Mouse (Mus musculus): ENCODE results near the gene Slc29a1. TPM values are rescaled to one million over a fixed set of nuclear protein-coding genes. Genes with fewer than 3 reads are reported as not detected.
A peak's percentile ranks its signal among the peaks of the same experiment; 100 is the strongest.

Gene Slc29a1
- polyA plus RNA-seq, 1 experiment, result 43.6 TPM

DNA sequence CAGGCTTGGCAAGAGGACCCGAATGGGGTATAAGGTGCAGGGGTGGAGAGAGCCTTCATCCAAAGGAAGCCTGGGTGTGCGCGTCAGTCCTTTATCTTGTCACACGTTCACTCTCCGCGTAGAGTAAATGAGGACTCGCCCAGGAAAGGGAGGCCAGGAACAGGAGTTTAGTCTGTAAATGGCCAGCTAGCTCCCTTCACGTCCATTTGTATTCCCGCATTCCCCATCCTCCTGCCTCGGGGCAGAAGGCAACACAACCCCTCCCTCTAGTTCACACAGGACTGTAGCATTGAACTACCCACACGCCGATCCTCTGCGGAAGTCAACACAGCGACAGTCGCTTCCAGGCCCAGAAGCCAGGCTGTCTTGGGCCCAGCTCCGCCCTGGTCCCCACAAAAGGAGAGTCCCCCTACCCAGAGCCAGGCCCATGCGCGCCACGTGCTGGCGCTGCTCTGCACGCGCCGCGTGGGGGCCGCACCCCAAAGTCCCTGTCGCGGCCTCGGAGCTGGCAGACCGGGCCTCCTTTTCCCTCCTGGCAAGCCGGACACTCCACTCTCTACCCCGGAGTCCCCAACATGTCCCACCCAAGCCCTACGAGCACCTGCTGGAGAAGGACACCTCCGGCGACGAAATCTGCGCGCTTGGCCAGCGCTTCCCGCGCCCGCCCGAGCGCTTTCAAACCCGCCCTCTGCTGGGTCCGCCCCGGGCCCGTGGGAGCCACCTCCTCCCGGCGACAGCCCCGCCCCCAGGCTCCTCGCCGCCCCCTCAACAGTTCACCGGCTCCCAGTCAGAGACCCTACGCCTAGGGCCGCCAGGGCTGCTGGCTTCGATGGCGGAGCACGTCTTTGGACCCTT lies 4.3 kb downstream of the Slc29a1 start:
- DNase-seq (ENCODE audit: low read depth), result peak; percentile 81
- peak; percentile 17; the same call in 1 of the 2 replicates for TF ChIP-seq POLR2A (IDR thresholded peaks at IDR 0.05; ENCODE audit: borderline replicate concordance, extremely low read depth, insufficient read depth, insufficient read length, poor library complexity, severe bottlenecking)
- no peak for TF ChIP-seq CTCF (IDR thresholded peaks at IDR 0.05; ENCODE audit: borderline replicate concordance, extremely low read depth, insufficient read depth, insufficient read length)

- no peak for DNase-seq (ENCODE audit: low read depth)
- no peak for TF ChIP-seq POLR2A (IDR thresholded peaks at IDR 0.05; ENCODE audit: borderline replicate concordance, extremely low read depth, insufficient read depth, insufficient read length, poor library complexity, severe bottlenecking)
- TF ChIP-seq CTCF (IDR thresholded peaks at IDR 0.05; ENCODE audit: borderline replicate concordance, extremely low read depth, insufficient read depth, insufficient read length), result no peak
These were observed 5.2 kb downstream of the Slc29a1 start for GRCm38 (mm10) chr17:45594195-45594594.

DNA sequence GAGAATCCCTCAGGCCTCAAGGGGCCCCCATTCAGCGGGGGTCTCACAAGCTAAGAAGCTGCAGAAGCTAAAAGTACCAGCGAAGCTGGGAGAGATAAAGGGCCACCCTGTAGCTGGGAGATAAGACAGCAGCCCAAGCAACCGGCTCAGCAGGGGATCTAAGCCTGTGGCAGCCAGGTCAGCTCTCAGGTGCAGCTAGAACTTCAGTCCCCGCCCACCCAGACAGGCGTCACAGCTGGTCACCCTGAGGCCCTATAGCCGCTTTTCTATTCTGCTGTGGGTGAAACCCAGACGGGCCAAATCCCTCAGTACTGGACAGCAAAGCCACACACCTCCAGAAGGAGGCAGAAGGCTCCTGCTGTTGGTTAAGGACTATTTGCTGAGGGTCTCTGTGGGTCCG lies 5.9 kb downstream of the Slc29a1 start:
- no peak for TF ChIP-seq CTCF (IDR thresholded peaks at IDR 0.05; ENCODE audit: borderline replicate concordance, extremely low read depth, insufficient read depth, insufficient read length)
- no peak for TF ChIP-seq POLR2A (IDR thresholded peaks at IDR 0.05; ENCODE audit: borderline replicate concordance, extremely low read depth, insufficient read depth, insufficient read length, poor library complexity, severe bottlenecking)
- DNase-seq (ENCODE audit: low read depth), result no peak

DNA sequence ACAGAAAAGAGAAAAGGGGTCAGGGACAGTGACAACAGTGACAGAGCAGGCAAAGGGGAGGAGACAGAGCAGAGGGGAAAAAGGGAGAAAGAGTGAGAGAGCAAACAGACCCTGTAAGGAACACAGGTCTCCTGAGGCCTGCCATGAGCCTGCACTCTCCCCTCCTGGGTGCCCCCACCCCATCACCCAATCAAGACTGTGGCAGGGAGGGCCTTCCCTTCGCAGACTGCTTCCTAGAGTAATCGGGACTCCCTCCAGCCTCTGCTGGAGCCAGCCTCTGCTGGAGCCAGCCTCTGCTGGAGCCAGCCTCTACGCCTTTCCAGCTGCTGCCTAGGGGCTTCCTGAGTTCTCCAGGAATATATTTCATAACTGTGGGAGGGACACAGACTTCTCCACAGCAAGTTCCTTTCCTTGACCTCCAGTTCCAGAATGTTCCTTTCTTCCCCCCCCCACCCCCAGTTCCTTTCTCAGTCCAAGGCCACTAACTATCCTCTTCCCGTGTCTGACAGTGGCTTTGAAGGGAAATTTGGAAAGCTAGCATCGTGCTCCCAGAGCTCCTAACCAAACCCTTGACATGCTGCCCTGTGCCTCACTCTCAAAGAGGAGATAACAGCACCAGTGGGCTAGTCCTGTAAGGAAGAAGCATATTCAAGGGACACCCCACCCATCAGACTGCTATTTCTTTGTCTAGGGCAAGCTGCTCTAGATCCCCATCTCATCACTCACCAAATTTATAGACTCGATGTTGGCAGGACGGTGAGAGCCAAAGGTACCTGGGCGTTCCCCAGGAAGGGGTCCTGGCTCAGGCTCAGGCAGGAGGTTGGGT lies 6.6 kb downstream of the Slc29a1 start:
- DNase-seq (ENCODE audit: low read depth), result no peak
- TF ChIP-seq POLR2A (IDR thresholded peaks at IDR 0.05; ENCODE audit: borderline replicate concordance, extremely low read depth, insufficient read depth, insufficient read length, poor library complexity, severe bottlenecking), result no peak
- no peak for TF ChIP-seq CTCF (IDR thresholded peaks at IDR 0.05; ENCODE audit: borderline replicate concordance, extremely low read depth, insufficient read depth, insufficient read length)

DNA sequence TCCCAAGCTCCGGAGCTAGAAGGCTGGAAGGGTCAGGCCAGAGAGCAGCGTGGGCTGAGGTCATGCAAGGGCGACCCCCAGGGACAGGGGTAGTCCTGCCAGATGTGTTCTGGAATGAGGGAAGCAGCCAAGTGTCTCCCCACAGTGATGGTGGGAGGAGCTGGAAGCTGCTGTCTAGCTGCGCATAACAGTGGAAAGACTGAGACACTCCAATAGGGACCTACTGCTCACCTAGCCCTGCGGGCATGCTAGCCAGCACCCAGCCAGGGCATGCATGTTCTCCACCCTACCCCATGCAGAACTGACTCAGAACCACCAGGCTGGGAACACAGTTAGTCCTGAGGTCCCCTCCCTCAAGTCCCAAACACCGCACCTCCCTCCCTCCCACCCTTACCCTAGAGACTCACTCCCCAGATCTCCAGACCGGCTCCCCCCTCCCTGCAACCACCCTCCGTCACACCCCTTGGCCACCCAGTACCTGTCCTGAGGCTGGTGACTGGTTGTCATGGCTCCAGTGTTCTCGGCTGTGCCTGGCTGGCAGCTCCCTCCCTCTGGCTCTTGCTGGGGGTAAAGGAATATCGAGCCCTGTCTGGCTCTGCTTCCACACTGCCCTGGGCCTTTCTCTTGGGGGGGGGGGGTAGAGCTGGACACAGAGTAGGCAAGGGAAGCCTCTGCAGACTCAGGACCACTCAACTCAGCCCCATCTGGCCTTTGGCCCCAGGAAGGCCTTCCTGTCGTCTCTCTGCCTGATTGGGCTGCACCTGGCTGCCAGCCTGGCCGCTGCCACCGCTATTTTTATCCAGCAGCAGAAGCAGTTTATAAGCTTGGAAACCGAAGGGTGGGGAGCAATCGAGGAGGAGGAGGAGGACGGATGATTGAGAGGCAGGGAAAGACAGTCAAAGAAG lies 7.5 kb downstream of the Slc29a1 start:
- no peak for TF ChIP-seq CTCF (IDR thresholded peaks at IDR 0.05; ENCODE audit: borderline replicate concordance, extremely low read depth, insufficient read depth, insufficient read length)
- no peak for DNase-seq (ENCODE audit: low read depth)

GRCm38 (mm10) chr17:45590410-45590809 lies 9.0 kb downstream of the Slc29a1 start:
- no peak for DNase-seq (ENCODE audit: low read depth)
- no peak for TF ChIP-seq CTCF (IDR thresholded peaks at IDR 0.05; ENCODE audit: borderline replicate concordance, extremely low read depth, insufficient read depth, insufficient read length)
- no peak for TF ChIP-seq POLR2A (IDR thresholded peaks at IDR 0.05; ENCODE audit: borderline replicate concordance, extremely low read depth, insufficient read depth, insufficient read length, poor library complexity, severe bottlenecking)

DNA sequence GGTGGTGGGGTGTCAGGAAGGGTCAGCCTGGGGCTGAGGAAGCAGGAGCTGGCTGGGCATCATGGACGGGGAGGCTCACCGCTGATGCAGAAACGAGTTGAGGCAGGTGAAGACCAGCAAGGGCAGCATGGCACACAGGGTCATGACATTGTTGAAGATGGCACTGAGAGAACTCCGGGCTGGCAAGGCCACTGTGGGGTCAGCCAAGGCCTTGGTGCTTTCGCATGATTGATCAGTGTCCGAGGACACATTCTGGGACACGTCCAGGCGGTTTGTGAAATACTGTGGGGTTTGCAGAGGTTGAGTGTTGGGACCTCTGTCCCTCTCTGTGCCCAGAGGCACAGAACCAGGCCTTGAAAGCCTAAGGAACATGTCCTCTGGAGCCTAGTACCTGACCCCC lies 9.6 kb downstream of the Slc29a1 start:
- no peak for DNase-seq (ENCODE audit: low read depth)
- TF ChIP-seq CTCF (IDR thresholded peaks at IDR 0.05; ENCODE audit: borderline replicate concordance, extremely low read depth, insufficient read depth, insufficient read length) (no peak), POLR2A (IDR thresholded peaks at IDR 0.05; ENCODE audit: borderline replicate concordance, extremely low read depth, insufficient read depth, insufficient read length, poor library complexity, severe bottlenecking) (no peak)

DNA sequence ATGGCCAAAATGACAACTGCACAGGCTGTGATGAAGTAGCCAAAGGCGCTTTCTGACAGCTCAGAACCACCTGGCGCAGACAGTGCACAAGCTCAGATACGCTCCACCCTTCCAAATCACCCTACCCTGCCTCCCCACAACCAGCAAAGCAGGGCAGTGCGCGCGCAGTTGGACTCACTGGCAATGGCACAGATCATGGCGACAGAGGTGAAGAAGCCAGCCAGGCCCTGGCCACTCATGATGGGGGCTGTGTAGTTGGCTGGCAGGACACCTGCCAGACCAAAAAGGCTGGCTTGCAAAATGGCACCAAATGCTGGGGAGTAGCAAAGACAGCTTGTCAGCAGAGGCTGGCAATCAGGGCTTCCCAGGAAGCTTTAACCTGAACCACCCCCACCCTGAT lies 10.2 kb downstream of the Slc29a1 start:
- DNase-seq (ENCODE audit: low read depth), result no peak
- TF ChIP-seq CTCF (IDR thresholded peaks at IDR 0.05; ENCODE audit: borderline replicate concordance, extremely low read depth, insufficient read depth, insufficient read length) (no peak), POLR2A (IDR thresholded peaks at IDR 0.05; ENCODE audit: borderline replicate concordance, extremely low read depth, insufficient read depth, insufficient read length, poor library complexity, severe bottlenecking) (no peak)

DNA sequence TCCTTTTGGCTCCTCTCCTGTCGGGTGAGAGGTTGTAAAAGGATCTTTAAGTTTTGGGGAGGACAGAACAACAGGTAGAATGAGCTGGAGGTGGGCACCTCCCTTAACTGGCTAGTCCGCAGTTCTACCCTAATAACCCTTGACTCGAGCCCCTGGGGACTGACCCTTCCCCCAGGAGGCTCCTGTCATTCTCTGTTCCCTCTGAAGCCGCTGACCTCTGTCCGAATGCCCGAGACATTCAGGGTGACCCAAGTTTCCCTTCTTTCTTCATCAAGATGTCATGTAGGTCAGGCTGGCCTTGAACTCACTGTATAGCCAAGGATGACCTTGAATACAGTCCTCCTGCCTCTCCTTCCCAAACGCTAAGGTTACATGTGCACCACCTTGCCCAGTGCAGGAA lies 11.0 kb downstream of the Slc29a1 start:
- no peak for TF ChIP-seq CTCF (IDR thresholded peaks at IDR 0.05; ENCODE audit: borderline replicate concordance, extremely low read depth, insufficient read depth, insufficient read length)
- no peak for TF ChIP-seq POLR2A (IDR thresholded peaks at IDR 0.05; ENCODE audit: borderline replicate concordance, extremely low read depth, insufficient read depth, insufficient read length, poor library complexity, severe bottlenecking)
- DNase-seq (ENCODE audit: low read depth), result no peak

GRCm38 (mm10) chr17:45586449-45586837 lies 13.0 kb downstream of the Slc29a1 start:
- DNase-seq (ENCODE audit: low read depth), result no peak
- TF ChIP-seq CTCF (IDR thresholded peaks at IDR 0.05; ENCODE audit: borderline replicate concordance, extremely low read depth, insufficient read depth, insufficient read length), result peak; percentile 31; the same call in 1 of the 2 replicates
- no peak for TF ChIP-seq POLR2A (IDR thresholded peaks at IDR 0.05; ENCODE audit: borderline replicate concordance, extremely low read depth, insufficient read depth, insufficient read length, poor library complexity, severe bottlenecking)
